18 mouse cellular contexts compared by ENCODE assay signal in genomic region chr17:83443406-83443805, GRCm38 (mm10).
DNase-seq lines count a peak whose midpoint lies in the region; ATAC-seq lines count a peak whose summit lies in the region.
"Had no signal": no experiment of that assay in that cellular context is flagged by ENCODE, and none has a peak within 500 bp of the region (broad histone marks: within the 10 kb centered on the region; RNA-seq: fewer than 3 reads in every experiment).

No protein-coding gene starts in this region.

- DNase-seq in adrenal gland, postnatal 14 days = peak; percentile 44
- no peak for DNase-seq in adrenal gland, adult 8-10 months
- DNase-seq in limb, embryonic 11.5 days (ENCODE audit: low spot score) = peak; percentile 17
- no peak for DNase-seq in limb, embryonic 10.5 days (ENCODE audit: low spot score)
- DNase-seq: cerebellum, adult 11-12 months; cerebellum, adult 9-11 months; forebrain, postnatal 0 days; gastrocnemius, postnatal 14 days; heart, postnatal 14 days had no signal

- no peak overlapping the region for H3K9ac ChIP-seq in heart, embryonic 15.5 days
- H3K9ac ChIP-seq in heart, embryonic 12.5 days = no peak overlapping the region
- H3K9ac ChIP-seq in limb, embryonic 11.5 days (ENCODE audit: low read length) = no peak overlapping the region
- H3K9ac ChIP-seq in forebrain, embryonic 13.5 days = no peak overlapping the region
- H3K9ac ChIP-seq: embryonic facial prominence, embryonic 13.5 days; forebrain, embryonic 12.5 days; forebrain, postnatal 0 days; heart, embryonic 13.5 days; hindbrain, embryonic 14.5 days; intestine, embryonic 15.5 days had no signal

- no peaks in the 10 kb centered on the region for H3K27me3 ChIP-seq in heart, embryonic 15.5 days
- H3K27me3 ChIP-seq in heart, embryonic 12.5 days (replicated peaks) = no peaks in the 10 kb centered on the region
- no peaks in the 10 kb centered on the region for H3K27me3 ChIP-seq in limb, embryonic 11.5 days (ENCODE audit: control insufficient read depth, insufficient read depth, low read length)
- no peaks in the 10 kb centered on the region for H3K27me3 ChIP-seq in limb, embryonic 10.5 days (ENCODE audit: low read depth, poor library complexity, severe bottlenecking)
- H3K27me3 ChIP-seq in forebrain, embryonic 13.5 days = no peaks in the 10 kb centered on the region
- H3K27me3 ChIP-seq: embryonic facial prominence, embryonic 13.5 days; forebrain, embryonic 12.5 days; heart, embryonic 13.5 days; intestine, embryonic 15.5 days had no signal

- no peak for ATAC-seq in heart, embryonic 15.5 days (replicated peaks; ENCODE audit: insufficient number of reproducible peaks, insufficient read depth, low FRiP score, low read depth)
- no peak for ATAC-seq in heart, embryonic 12.5 days (ENCODE audit: insufficient number of reproducible peaks, low FRiP score)
- no peak for ATAC-seq in limb, embryonic 11.5 days (ENCODE audit: insufficient number of reproducible peaks, low FRiP score, low TSS enrichment, low read depth)
- ATAC-seq in forebrain, embryonic 13.5 days = no peak
- ATAC-seq: forebrain, postnatal 0 days; intestine, embryonic 15.5 days had no signal

- no peak overlapping the region for H3K4me3 ChIP-seq in heart, embryonic 15.5 days
- H3K4me3 ChIP-seq in heart, embryonic 12.5 days = no peak overlapping the region
- H3K4me3 ChIP-seq in limb, embryonic 11.5 days (ENCODE audit: low read depth, low read length) = no peak overlapping the region
- no peak overlapping the region for H3K4me3 ChIP-seq in limb, embryonic 10.5 days
- no peak overlapping the region for H3K4me3 ChIP-seq in forebrain, embryonic 13.5 days
- H3K4me3 ChIP-seq: embryonic facial prominence, embryonic 13.5 days; forebrain, embryonic 12.5 days; heart, embryonic 13.5 days; hindbrain, embryonic 10.5 days; intestine, embryonic 15.5 days had no signal

- WGBS in heart, embryonic 15.5 days = 71% methylated on average over 4 of the region's 4 CpGs
- 82% methylated on average over 4 of the region's 4 CpGs for WGBS in heart, embryonic 12.5 days
- WGBS in limb, embryonic 11.5 days = 91% methylated on average over 4 of the region's 4 CpGs
- 91% methylated on average over 4 of the region's 4 CpGs for WGBS in limb, embryonic 10.5 days
- WGBS in forebrain, embryonic 13.5 days = 95% methylated on average over 4 of the region's 4 CpGs

- no peaks in the 10 kb centered on the region for H3K9me3 ChIP-seq in heart, embryonic 15.5 days (replicated peaks)
- no peaks in the 10 kb centered on the region for H3K9me3 ChIP-seq in heart, embryonic 12.5 days (replicated peaks)
- no peaks in the 10 kb centered on the region for H3K9me3 ChIP-seq in limb, embryonic 11.5 days (ENCODE audit: control insufficient read depth, low read length)
- H3K9me3 ChIP-seq in limb, embryonic 10.5 days (replicated peaks) = no peaks in the 10 kb centered on the region
- no peaks in the 10 kb centered on the region for H3K9me3 ChIP-seq in forebrain, embryonic 13.5 days (replicated peaks)
- H3K9me3 ChIP-seq: embryonic facial prominence, embryonic 13.5 days; forebrain, embryonic 12.5 days; heart, embryonic 13.5 days; hindbrain, embryonic 10.5 days; intestine, embryonic 15.5 days had no signal

- H3K36me3 ChIP-seq in heart, embryonic 15.5 days = peaks cover 20% of the 10 kb centered on the region
- H3K36me3 ChIP-seq in heart, embryonic 12.5 days = peaks cover 48% of the 10 kb centered on the region
- H3K36me3 ChIP-seq in limb, embryonic 11.5 days (ENCODE audit: control insufficient read depth, insufficient read depth, low read length) = peaks cover 5% of the 10 kb centered on the region
- H3K36me3 ChIP-seq in limb, embryonic 10.5 days = peaks cover 88% of the 10 kb centered on the region
- H3K36me3 ChIP-seq in forebrain, embryonic 13.5 days (ENCODE audit: poor library complexity, severe bottlenecking) = peaks cover 31% of the 10 kb centered on the region

- H3K27ac ChIP-seq in heart, embryonic 15.5 days = 0 out of 2 replicates have a peak overlapping the region, but pooled peaks have one; percentile 4
- H3K27ac ChIP-seq in heart, embryonic 12.5 days (ENCODE audit: poor library complexity, severe bottlenecking) = no peak overlapping the region
- no peak overlapping the region for H3K27ac ChIP-seq in limb, embryonic 11.5 days (replicated peaks; ENCODE audit: low read depth, low read length)
- H3K27ac ChIP-seq in limb, embryonic 10.5 days = no peak overlapping the region
- no peak overlapping the region for H3K27ac ChIP-seq in forebrain, embryonic 13.5 days
- H3K27ac ChIP-seq: embryonic facial prominence, embryonic 13.5 days; forebrain, embryonic 12.5 days; heart, embryonic 13.5 days; hindbrain, embryonic 10.5 days; hindbrain, embryonic 14.5 days; intestine, embryonic 15.5 days had no signal

- no peak overlapping the region for H3K4me2 ChIP-seq in heart, embryonic 15.5 days
- H3K4me2 ChIP-seq in heart, embryonic 12.5 days = no peak overlapping the region
- H3K4me2 ChIP-seq in limb, embryonic 11.5 days (ENCODE audit: low read depth, severe bottlenecking) = no peak overlapping the region
- H3K4me2 ChIP-seq in forebrain, embryonic 13.5 days = no peak overlapping the region
- H3K4me2 ChIP-seq: embryonic facial prominence, embryonic 13.5 days; forebrain, embryonic 12.5 days; heart, embryonic 13.5 days; hindbrain, embryonic 14.5 days; intestine, embryonic 15.5 days had no signal

- H3K4me1 ChIP-seq in heart, embryonic 15.5 days (replicated peaks) = peaks cover 4% of the 10 kb centered on the region
- peaks cover 10% of the 10 kb centered on the region for H3K4me1 ChIP-seq in heart, embryonic 12.5 days (replicated peaks)
- H3K4me1 ChIP-seq in limb, embryonic 11.5 days (ENCODE audit: control insufficient read depth, insufficient read depth, low read length) = no peaks in the 10 kb centered on the region
- H3K4me1 ChIP-seq in limb, embryonic 10.5 days = no peaks in the 10 kb centered on the region
- H3K4me1 ChIP-seq in forebrain, embryonic 13.5 days = no peaks in the 10 kb centered on the region
- H3K4me1 ChIP-seq: embryonic facial prominence, embryonic 13.5 days; forebrain, embryonic 12.5 days; hindbrain, embryonic 10.5 days; intestine, embryonic 15.5 days had no signal

Comparison
In these comparisons a context has a peak if more than half of its experiments do, and no peak if none do; other contexts are left out.
1. DNase-seq: peak in adrenal gland, postnatal 14 days (single experiment) and limb, embryonic 11.5 days (single experiment); none in adrenal gland, adult 8-10 months (single experiment) and limb, embryonic 10.5 days (single experiment).